Mouse (Mus musculus) lung, embryonic 14.5 days (tissue): ENCODE results near the gene Lmf1. TPM values are rescaled to one million over a fixed set of nuclear protein-coding genes. Genes with fewer than 3 reads are reported as not detected.
A peak's percentile ranks its signal among the peaks of the same experiment; 100 is the strongest.

Source experiments
- ATAC-seq: fragments of 200-750 bp; cut with Nextera tagmentation; 2 replicates; pipeline ENCODE4 v1.8.0; 2017; ENCODE audit warnings: mild to moderate bottlenecking, moderate TSS enrichment, moderate library complexity; ENCODE audit not compliant: insufficient read depth
- DNase-seq: peaks from one replicate; pipeline ENCODE4 v3.0.0-alpha.2; 2015
- H3K27ac ChIP-seq: fragments of 300-500 bp; sonication (generic); 2 replicates; pipeline ENCODE4 v1.5.1; 2014; ENCODE audit warnings: low read depth, mild to moderate bottlenecking, moderate library complexity
- H3K27me3 ChIP-seq: fragments of 300-500 bp; sonication (generic); 2 replicates; pipeline ENCODE4 v1.6.1; 2014; ENCODE audit warnings: low read length, control low read depth; ENCODE audit not compliant: insufficient read depth
- H3K36me3 ChIP-seq: fragments of 300-500 bp; sonication (generic); 2 replicates; pipeline ENCODE4 v1.6.1; 2014; ENCODE audit warnings: control low read depth; ENCODE audit not compliant: insufficient read depth
- H3K4me1 ChIP-seq: fragments of 300-500 bp; sonication (generic); 2 replicates; pipeline ENCODE4 v1.6.1; 2014; ENCODE audit warnings: antibody characterized with exemption, control low read depth; ENCODE audit not compliant: insufficient read depth
- H3K4me2 ChIP-seq: fragments of 300-500 bp; sonication (generic); 2 replicates; pipeline ENCODE4 v1.6.1; 2014; ENCODE audit warnings: mild to moderate bottlenecking
- H3K4me3 ChIP-seq: fragments of 300-500 bp; sonication (generic); 2 replicates; pipeline ENCODE4 v1.5.1; 2014; ENCODE audit warnings: low read depth, low read length
- H3K9ac ChIP-seq: fragments of 300-500 bp; sonication (generic); 2 replicates; pipeline ENCODE4 v1.6.1; 2014
- H3K9me3 ChIP-seq: fragments of 300-500 bp; sonication (generic); 2 replicates; pipeline ENCODE4 v1.6.1; 2016; ENCODE audit warnings: low read depth, low read length, control low read depth
- CTCF ChIP-seq: IDR thresholded peaks from 2 replicates; pipeline ENCODE4 v1.5.1; 2016; ENCODE audit warnings: antibody characterized with exemption, low read depth
- WGBS: fragments of 180-500 bp; shearing (Covaris S2); extraction: QIAGEN DNeasy Blood & Tissue Kit; methylation state at CpG from one replicate; pipeline ENCODE4 v1.1.7; 2014; 5-methylcytosine and 5-hydroxymethylcytosine counted together
- polyA plus RNA-seq: library from polyadenylated mRNA; unstranded; fragments of >200 nt; fragmentation: Nextera tagmentation; extraction: Ambion mirVana; gene quantifications from 2 replicates; pipeline ENCODE4 v1.2.1, GENCODE M21; 2014

The Lmf1 gene
- polyA plus RNA-seq, 1 experiment from 2014 or later = 25.7 TPM

DNA sequence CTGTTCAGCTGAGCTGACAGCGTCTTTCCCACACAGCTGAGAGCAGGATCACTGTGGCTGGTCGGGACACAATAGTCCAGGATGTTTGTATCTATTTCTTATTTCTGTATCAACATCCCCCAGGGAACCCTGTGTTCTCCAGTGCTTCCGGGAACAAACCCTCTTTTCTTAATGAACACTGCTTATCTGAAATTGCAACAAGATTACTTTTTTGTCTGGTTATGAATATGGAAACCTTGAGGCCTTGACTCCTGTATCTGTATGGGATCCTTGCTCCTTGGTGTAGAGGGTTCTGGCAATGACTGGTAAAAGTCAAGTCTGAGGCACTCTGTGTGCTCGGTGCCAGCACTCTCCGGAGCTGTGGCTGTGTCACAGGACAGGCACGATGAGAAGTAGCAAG, 11.2 kb downstream of the Lmf1 start:
- Histone ChIP-seq H3K36me3 (peaks cover 59% of the 10 kb centered on the region), H3K27ac (no peak overlapping the region), H3K4me2 (no peak overlapping the region), H3K9me3 (no peaks in the 10 kb centered on the region), H3K9ac (no peak overlapping the region), H3K4me1 (no peaks in the 10 kb centered on the region), H3K27me3 (no peaks in the 10 kb centered on the region), H3K4me3 (no peak overlapping the region)
- DNase-seq (no peak), ATAC-seq (no peak)
- 89% methylated on average over 6 of the region's 6 CpGs for WGBS
- TF ChIP-seq CTCF = no peak

DNA sequence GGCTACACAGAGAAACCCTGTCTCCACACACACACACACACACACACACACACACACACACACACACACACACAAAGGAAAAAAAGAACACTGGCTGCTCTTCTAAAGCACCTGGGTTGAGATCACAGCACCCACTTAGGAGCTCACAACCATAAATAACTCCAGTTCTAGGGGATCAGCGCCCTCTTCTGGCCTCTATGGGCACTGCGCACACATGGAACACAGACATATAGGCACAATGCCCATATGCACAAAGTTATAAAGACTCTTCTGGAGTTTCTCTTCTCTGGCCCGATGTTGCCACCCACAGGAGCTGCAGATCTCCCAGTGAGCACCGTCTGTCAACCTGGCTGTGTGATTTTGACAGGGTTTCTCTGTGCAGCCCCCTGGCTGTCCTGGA, 12.1 kb downstream of the Lmf1 start:
- no peak overlapping the region for H3K4me2 ChIP-seq
- DNase-seq (no peak), ATAC-seq (no peak)
- H3K9ac ChIP-seq = no peak overlapping the region
- no peaks in the 10 kb centered on the region for H3K9me3 ChIP-seq
- H3K27ac ChIP-seq = no peak overlapping the region
- peak; percentile 34; the same call in 1 of the 2 replicates for TF ChIP-seq CTCF
- H3K27me3 ChIP-seq = no peaks in the 10 kb centered on the region
- WGBS = 85% methylated on average over 4 of the region's 4 CpGs
- no peaks in the 10 kb centered on the region for H3K4me1 ChIP-seq
- H3K36me3 ChIP-seq = peaks cover 50% of the 10 kb centered on the region
- no peak overlapping the region for H3K4me3 ChIP-seq

DNA sequence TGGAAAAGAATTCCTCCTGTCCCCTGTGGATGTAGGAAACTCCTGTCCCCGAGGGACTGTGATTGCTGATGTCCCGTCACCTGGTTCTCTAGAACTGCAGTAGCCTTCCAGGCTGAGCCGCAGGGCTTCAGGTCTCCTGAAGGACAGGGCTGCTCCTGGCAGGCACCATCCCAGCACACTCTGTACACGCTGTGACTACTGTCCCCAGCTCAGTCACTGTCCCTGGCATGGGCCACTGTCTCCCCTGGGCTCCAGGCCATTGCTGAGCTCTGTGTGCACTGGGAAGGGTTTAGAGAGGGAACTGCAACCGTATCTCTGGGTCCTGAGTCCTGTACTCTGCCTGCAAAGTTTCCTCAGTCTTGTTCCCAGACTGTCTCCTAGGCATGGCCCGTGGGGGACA, 13.5 kb downstream of the Lmf1 start:
- WGBS = 88% methylated on average over 6 of the region's 6 CpGs
- no peaks in the 10 kb centered on the region for H3K27me3 ChIP-seq
- DNase-seq (no peak), ATAC-seq (no peak)
- peaks cover 44% of the 10 kb centered on the region for H3K36me3 ChIP-seq
- no peaks in the 10 kb centered on the region for H3K4me1 ChIP-seq
- H3K9me3 ChIP-seq = no peaks in the 10 kb centered on the region
- no peak overlapping the region for H3K4me2 ChIP-seq
- TF ChIP-seq CTCF = no peak
- H3K9ac ChIP-seq = no peak overlapping the region
- H3K27ac ChIP-seq = no peak overlapping the region
- no peak overlapping the region for H3K4me3 ChIP-seq

DNA sequence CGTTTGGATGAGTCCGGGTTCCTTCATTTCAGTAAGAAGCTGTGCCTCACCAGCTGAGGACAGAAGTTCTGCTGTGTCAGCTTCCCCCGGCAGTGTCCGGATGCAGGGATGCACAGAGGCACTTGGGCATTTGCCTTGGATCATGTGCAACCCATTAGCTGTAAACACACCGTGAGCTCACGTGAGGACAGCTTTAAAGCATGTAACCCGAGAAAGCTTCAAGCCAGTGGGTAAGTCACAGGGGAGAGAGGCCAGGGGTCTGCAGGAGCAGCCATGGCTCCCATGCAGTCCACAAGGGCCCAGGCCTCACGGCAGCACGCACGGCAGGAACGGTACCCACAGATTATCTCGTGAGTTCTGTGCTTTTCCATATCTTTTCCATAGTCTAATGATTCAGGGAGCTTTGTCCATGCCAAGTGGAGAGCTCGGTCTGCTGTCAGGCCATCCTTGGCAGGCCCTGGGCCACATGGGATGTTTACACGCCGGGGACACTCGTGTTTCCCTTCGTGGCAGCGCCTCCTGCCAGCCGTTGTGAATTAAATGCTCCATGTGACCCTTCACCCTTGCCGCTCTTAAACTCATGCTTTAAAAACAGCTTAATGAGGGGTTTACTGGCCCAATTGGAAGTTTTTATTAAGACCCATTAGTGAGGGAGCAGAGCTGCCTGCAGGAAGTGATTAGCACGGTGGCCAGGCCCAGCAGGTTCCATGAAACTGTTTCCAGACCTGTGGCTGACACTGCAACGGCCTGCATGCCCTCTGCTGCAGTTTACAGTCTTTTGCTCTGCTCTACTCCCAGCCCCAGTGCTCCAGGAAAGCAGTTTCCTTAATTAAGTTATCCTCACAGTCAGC, 14.8 kb downstream of the Lmf1 start:
- H3K27me3 ChIP-seq = no peaks in the 10 kb centered on the region
- H3K36me3 ChIP-seq = peaks cover 38% of the 10 kb centered on the region
- H3K27ac ChIP-seq = no peak overlapping the region
- H3K4me2 ChIP-seq = no peak overlapping the region
- TF ChIP-seq CTCF = no peak
- H3K4me1 ChIP-seq = no peaks in the 10 kb centered on the region
- H3K9me3 ChIP-seq = no peaks in the 10 kb centered on the region
- 55% methylated on average over 22 of the region's 22 CpGs for WGBS
- H3K9ac ChIP-seq = no peak overlapping the region
- DNase-seq (no peak), ATAC-seq (no peak)
- H3K4me3 ChIP-seq = no peak overlapping the region

DNA sequence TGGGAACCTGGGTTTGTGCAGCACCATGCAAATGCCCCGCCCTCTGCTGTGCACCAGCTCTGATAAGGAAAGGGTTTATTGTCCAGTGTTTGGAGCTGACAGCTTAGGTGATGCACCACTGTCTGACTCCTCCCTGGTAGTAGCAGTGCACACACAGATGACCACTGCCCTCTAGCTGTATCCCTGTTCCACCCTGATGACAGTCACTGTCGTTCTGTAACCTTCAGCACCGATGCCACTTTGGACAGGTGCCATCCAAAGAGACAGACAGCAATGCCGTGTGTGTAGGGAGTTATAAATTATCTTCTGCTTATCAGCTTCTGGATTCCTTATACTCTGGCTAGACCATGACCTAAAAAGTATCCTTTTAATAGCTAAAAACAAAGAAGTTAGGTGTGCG, 16.6 kb downstream of the Lmf1 start:
- WGBS = 72% methylated on average over 5 of the region's 5 CpGs
- no peak for TF ChIP-seq CTCF
- DNase-seq (no peak), ATAC-seq (no peak)
- Histone ChIP-seq H3K9ac (no peak overlapping the region), H3K36me3 (peaks cover 27% of the 10 kb centered on the region), H3K4me2 (no peak overlapping the region), H3K9me3 (no peaks in the 10 kb centered on the region), H3K27ac (no peak overlapping the region), H3K27me3 (no peaks in the 10 kb centered on the region), H3K4me3 (no peak overlapping the region), H3K4me1 (no peaks in the 10 kb centered on the region)

DNA sequence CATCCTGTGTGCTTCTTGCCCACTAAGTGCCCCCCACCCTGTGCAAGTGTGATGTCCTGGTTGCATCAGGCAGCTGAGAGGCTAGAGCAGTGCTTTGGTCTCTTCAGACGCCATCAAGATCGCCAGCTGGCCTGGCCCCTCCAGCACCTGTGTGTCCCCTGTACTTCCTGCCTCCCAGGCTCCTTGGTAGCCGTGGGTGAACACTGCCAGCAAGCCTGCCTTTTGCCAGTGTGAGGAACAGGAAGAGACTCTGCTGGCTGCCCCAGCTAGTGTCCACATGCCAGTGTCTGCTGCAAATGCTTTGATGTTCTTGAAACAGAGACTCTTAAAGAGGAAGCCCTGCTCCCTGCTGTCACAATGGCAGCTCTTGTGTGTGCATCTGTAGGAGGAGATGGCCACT, 18.7 kb downstream of the Lmf1 start:
- Histone ChIP-seq H3K27me3 (no peaks in the 10 kb centered on the region), H3K4me2 (no peak overlapping the region), H3K9me3 (no peaks in the 10 kb centered on the region), H3K4me1 (no peaks in the 10 kb centered on the region), H3K27ac (no peak overlapping the region), H3K4me3 (no peak overlapping the region), H3K9ac (no peak overlapping the region), H3K36me3 (peaks cover 16% of the 10 kb centered on the region)
- ATAC-seq (no peak), DNase-seq (no peak)
- WGBS = 50% methylated on average over 3 of the region's 3 CpGs
- no peak for TF ChIP-seq CTCF

DNA sequence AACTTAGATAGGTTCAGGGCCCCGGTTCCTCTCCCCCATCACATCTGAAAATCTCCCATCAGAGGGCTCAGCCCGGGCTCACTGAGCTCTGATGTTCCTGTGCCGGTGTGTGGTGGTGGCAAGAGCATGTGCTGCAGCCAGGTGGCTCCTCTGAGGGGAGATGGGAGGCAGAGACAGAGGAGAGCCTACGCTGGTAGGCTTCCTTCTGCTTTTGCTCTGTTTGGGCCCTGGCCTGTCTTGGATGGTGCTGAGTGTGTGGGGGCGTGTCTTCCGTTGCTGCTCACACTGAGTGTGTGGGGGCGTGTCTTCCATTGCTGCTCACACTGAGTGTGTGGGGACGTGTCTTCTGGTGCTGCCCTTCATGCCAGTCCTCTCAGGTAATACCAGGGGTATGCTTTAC, 23.5 kb downstream of the Lmf1 start:
- ATAC-seq (no peak), DNase-seq (no peak)
- H3K4me2 ChIP-seq = no peak overlapping the region
- no peaks in the 10 kb centered on the region for H3K36me3 ChIP-seq
- H3K27ac ChIP-seq = no peak overlapping the region
- H3K4me1 ChIP-seq = no peaks in the 10 kb centered on the region
- no peak overlapping the region for H3K4me3 ChIP-seq
- TF ChIP-seq CTCF = no peak
- H3K9me3 ChIP-seq = no peaks in the 10 kb centered on the region
- WGBS = 60% methylated on average over 8 of the region's 8 CpGs
- no peak overlapping the region for H3K9ac ChIP-seq
- no peaks in the 10 kb centered on the region for H3K27me3 ChIP-seq

DNA sequence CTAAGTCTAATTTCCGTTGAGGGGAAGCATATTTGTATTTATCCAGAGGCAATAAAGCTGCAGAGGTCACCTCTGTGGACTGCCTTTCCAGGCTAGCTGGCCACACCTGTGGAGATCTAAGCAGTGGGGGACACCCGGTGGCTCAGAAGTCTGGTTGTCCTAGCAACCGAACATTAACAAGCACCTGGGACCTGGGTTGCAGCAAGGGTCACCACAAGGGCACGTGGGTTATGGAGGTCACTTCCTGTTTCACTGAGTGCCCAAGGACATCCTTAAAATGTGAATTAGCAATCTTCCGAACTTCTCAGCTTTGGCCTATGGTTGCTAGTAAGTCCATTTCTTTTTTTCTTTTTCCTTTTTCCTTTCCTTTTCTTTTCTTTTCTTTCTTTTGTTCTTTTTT, 25.3 kb downstream of the Lmf1 start:
- H3K4me3 ChIP-seq = no peak overlapping the region
- no peaks in the 10 kb centered on the region for H3K27me3 ChIP-seq
- DNase-seq (no peak), ATAC-seq (no peak)
- H3K4me1 ChIP-seq = no peaks in the 10 kb centered on the region
- WGBS = 32% methylated on average over 5 of the region's 5 CpGs
- no peak overlapping the region for H3K9ac ChIP-seq
- 0 out of 2 replicates have a peak, but pooled peaks cover 5% of the 10 kb centered on the region for H3K36me3 ChIP-seq
- H3K4me2 ChIP-seq = no peak overlapping the region
- no peaks in the 10 kb centered on the region for H3K9me3 ChIP-seq
- no peak overlapping the region for H3K27ac ChIP-seq
- no peak for TF ChIP-seq CTCF
